22 mouse cellular contexts compared by ENCODE assay signal in the genomic region with DNA sequence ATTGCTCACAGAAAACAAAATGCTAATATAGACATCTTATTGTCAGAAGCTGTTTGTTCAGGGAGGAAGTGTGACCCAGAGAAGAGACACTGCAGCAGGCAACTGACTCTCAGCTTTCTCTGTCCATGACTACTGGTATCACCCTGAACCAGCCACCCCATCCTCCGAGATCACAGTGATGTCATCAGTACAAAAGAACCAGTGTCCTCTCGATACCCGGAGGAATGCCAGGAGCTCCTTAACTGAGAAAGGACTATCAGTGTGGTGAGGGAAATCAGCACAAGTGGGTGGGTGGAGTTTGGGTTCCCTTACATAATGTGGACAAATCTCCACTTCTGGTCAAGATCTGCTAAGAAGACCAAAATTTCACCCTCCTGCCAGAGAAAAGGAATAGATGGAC.
DNase-seq lines count a peak whose midpoint lies in the region; TF ChIP-seq lines count a peak whose summit lies in the region.
"Had no signal": no experiment of that assay in that cellular context is flagged by ENCODE, and none has a peak within 500 bp of the region (broad histone marks: within the 10 kb centered on the region; RNA-seq: fewer than 3 reads in every experiment).

No protein-coding gene starts in this region.

- TF ChIP-seq POLR2A in kidney, adult 2 months (IDR thresholded peaks at IDR 0.05; ENCODE audit: low read depth, low read length): no peak
- no peak for TF ChIP-seq POLR2A in olfactory bulb, adult 2 months (IDR thresholded peaks at IDR 0.05; ENCODE audit: insufficient read depth, low read depth, low read length)

- H3K27ac ChIP-seq in kidney, adult 2 months (ENCODE audit: insufficient read depth, low read depth, low read length): no peak overlapping the region; the same call in 1 of the 2 replicates
- peak overlapping the region; percentile 81 for H3K27ac ChIP-seq in left cerebral cortex, adult 2 months
- peak overlapping the region; percentile 51 for H3K27ac ChIP-seq in olfactory bulb, adult 2 months (ENCODE audit: insufficient read depth, low read depth, low read length)
- no peak overlapping the region for H3K27ac ChIP-seq in limb, embryonic 10.5 days
- H3K27ac ChIP-seq: embryonic facial prominence, embryonic 10.5 days; hindbrain, embryonic 12.5 days; limb, embryonic 12.5 days; liver, embryonic 12.5 days; midbrain, embryonic 10.5 days; neural tube, embryonic 13.5 days had no signal

- H3K4me1 ChIP-seq in kidney, adult 2 months (ENCODE audit: control insufficient read depth, insufficient read depth, low read length): peaks cover 14% of the 10 kb centered on the region; the same call in 1 of the 2 replicates
- peaks cover 3% of the 10 kb centered on the region for H3K4me1 ChIP-seq in olfactory bulb, adult 2 months (ENCODE audit: control insufficient read depth, insufficient read depth, low read length)
- no peaks in the 10 kb centered on the region for H3K4me1 ChIP-seq in limb, embryonic 10.5 days
- H3K4me1 ChIP-seq: embryonic facial prominence, embryonic 10.5 days; limb, embryonic 12.5 days; liver, embryonic 12.5 days had no signal

- no peaks in the 10 kb centered on the region for H3K27me3 ChIP-seq in kidney, adult 2 months (replicated peaks; ENCODE audit: control insufficient read depth, insufficient read depth, low read length)
- no peaks in the 10 kb centered on the region for H3K27me3 ChIP-seq in limb, embryonic 10.5 days (ENCODE audit: low read depth, poor library complexity, severe bottlenecking)
- H3K27me3 ChIP-seq: hindbrain, embryonic 12.5 days; limb, embryonic 12.5 days; liver, embryonic 12.5 days; neural tube, embryonic 13.5 days had no signal

- no peak for TF ChIP-seq CTCF in kidney, adult 2 months (conservative IDR thresholded peaks at IDR 0.05; ENCODE audit: insufficient read depth, insufficient read length, low read depth, low read length)
- TF ChIP-seq CTCF in left cerebral cortex, adult 2 months (IDR thresholded peaks at IDR 0.05): no peak
- no peak for TF ChIP-seq CTCF in olfactory bulb, adult 2 months (IDR thresholded peaks at IDR 0.05; ENCODE audit: insufficient read depth, low read depth, low read length)

- intact Hi-C loops in left cerebral cortex, adult 2 months (cut with DNase I): no loop called here
- intact Hi-C loops in left cerebral cortex, postnatal 10 days (cut with DNase I): no loop called here

- H3K9me3 ChIP-seq in limb, embryonic 10.5 days (replicated peaks): no peaks in the 10 kb centered on the region
- H3K9me3 ChIP-seq: embryonic facial prominence, embryonic 10.5 days; hindbrain, embryonic 12.5 days; liver, embryonic 12.5 days; midbrain, embryonic 10.5 days; neural tube, embryonic 13.5 days had no signal

- 62% methylated on average over 3 of the region's 3 CpGs for WGBS in kidney, adult 2 months
- 82% methylated on average over 3 of the region's 3 CpGs for WGBS in olfactory bulb, adult 2 months
- WGBS in limb, embryonic 10.5 days: 94% methylated on average over 3 of the region's 3 CpGs

- no peak overlapping the region for H3K4me3 ChIP-seq in kidney, adult 2 months (ENCODE audit: insufficient read depth, low read depth, low read length)
- H3K4me3 ChIP-seq in left cerebral cortex, adult 2 months: no peak overlapping the region
- H3K4me3 ChIP-seq in olfactory bulb, adult 2 months (ENCODE audit: insufficient read depth, low read depth, low read length): no peak overlapping the region
- H3K4me3 ChIP-seq in limb, embryonic 10.5 days: no peak overlapping the region
- H3K4me3 ChIP-seq: embryonic facial prominence, embryonic 10.5 days; hindbrain, embryonic 12.5 days; limb, embryonic 12.5 days; liver, embryonic 12.5 days; midbrain, embryonic 10.5 days; neural tube, embryonic 13.5 days had no signal

- peak; percentile 43 for DNase-seq in cerebellum, adult 11-12 months
- no peak for DNase-seq in cerebellum, adult 8-10 months
- DNase-seq in kidney, adult 2 months: peak; percentile 24
- no peak for DNase-seq in kidney, postnatal 14 days
- DNase-seq in left cerebral cortex, adult 2 months (ENCODE audit: extremely low spot score in 1 of 2, low spot score in 2 of 2): no peak
- no peak for DNase-seq in left cerebral cortex, postnatal 10 days (ENCODE audit: extremely low spot score in 1 of 2, low spot score in 2 of 2)
- DNase-seq in limb, embryonic 10.5 days (ENCODE audit: low spot score): no peak
- DNase-seq: adrenal gland, adult 2 months; cerebellum, postnatal 25 days; heart, postnatal 10 days; kidney, adult 8-10 months; lung, embryonic 14.5 days; lung, postnatal 4 days; spleen, adult 18-20 months; thymus, postnatal 36 days had no signal

- peaks cover 11% of the 10 kb centered on the region for H3K36me3 ChIP-seq in kidney, adult 2 months (ENCODE audit: control insufficient read depth, insufficient read depth, low read length)
- H3K36me3 ChIP-seq in limb, embryonic 10.5 days: peaks cover 57% of the 10 kb centered on the region

Comparison
In these comparisons a context has a peak if more than half of its experiments do, and no peak if none do; other contexts are left out.
1. DNase-seq: peak in cerebellum, adult 11-12 months (single experiment) and kidney, adult 2 months (single experiment); none in cerebellum, adult 8-10 months (single experiment), kidney, postnatal 14 days (single experiment), left cerebral cortex, adult 2 months (0 of 2), left cerebral cortex, postnatal 10 days (0 of 2) and limb, embryonic 10.5 days (single experiment).
2. H3K27ac ChIP-seq: peak in left cerebral cortex, adult 2 months (single experiment) and olfactory bulb, adult 2 months (single experiment); none in kidney, adult 2 months (single experiment) and limb, embryonic 10.5 days (single experiment).